Mouse (Mus musculus) C2C12 (cell line): Measurements from ENCODE around the gene Sri.

Experiments
- CEBPB ChIP-seq: IDR thresholded peaks from one replicate; pipeline ENCODE4 v1.6.1; 2011; ENCODE audit warnings: low read depth, mild to moderate bottlenecking, control low read depth, moderate library complexity
- CTCF ChIP-seq: IDR thresholded peaks from one replicate; pipeline ENCODE4 v1.5.1; 2011; ENCODE audit not compliant: control insufficient read depth, insufficient read depth, insufficient read length
- FOSL1 ChIP-seq: IDR thresholded peaks from one replicate; pipeline ENCODE4 v1.8.0; 2011; ENCODE audit warnings: mild to moderate bottlenecking, low read length; ENCODE audit not compliant: poor library complexity, insufficient read depth, severe bottlenecking
- MAX ChIP-seq: IDR thresholded peaks from one replicate; pipeline ENCODE4 v1.6.1; 2011; ENCODE audit warnings: mild to moderate bottlenecking, control low read depth
- MYOD1 ChIP-seq: IDR thresholded peaks from one replicate; pipeline ENCODE4 v1.6.1; 2011; ENCODE audit warnings: low read depth; ENCODE audit not compliant: control insufficient read depth, insufficient read length
- MYOG ChIP-seq: IDR thresholded peaks from one replicate; pipeline ENCODE4 v1.6.1; 2011; ENCODE audit not compliant: control insufficient read depth, insufficient read length; ENCODE audit errors: extremely low read depth
- USF1 ChIP-seq: IDR thresholded peaks from one replicate; pipeline ENCODE4 v1.6.1; 2011; ENCODE audit warnings: low read depth, mild to moderate bottlenecking, control low read depth, moderate library complexity

GRCm38 (mm10) chr5:8002827-8003226 lies 43.1 kb upstream of the Sri start:
- TF ChIP-seq CTCF: no peak
- TF ChIP-seq MYOD1: no peak
- no peak for TF ChIP-seq MAX
- no peak for TF ChIP-seq CEBPB
- no peak for TF ChIP-seq FOSL1
- no peak for TF ChIP-seq USF1
- TF ChIP-seq MYOG: no peak
